Mouse (Mus musculus): Measurements from ENCODE around the gene Fcer2a. TPM values are rescaled to one million over a fixed set of nuclear protein-coding genes. Genes with fewer than 3 reads are reported as not detected.
A peak's percentile ranks its signal among the peaks of the same experiment; 100 is the strongest.

Gene Fcer2a
- polyA plus RNA-seq, 1 experiment from 2014 or later: not detected

GRCm38 (mm10) chr8:3679656-3680055, 14.3 kb downstream of the Fcer2a start:
- TF ChIP-seq CTCF (IDR thresholded peaks at IDR 0.05; ENCODE audit: low read depth): no peak
- Histone ChIP-seq H3K9ac (ENCODE audit: low read depth, low read length) (no peak overlapping the region), H3K9me3 (ENCODE audit: control insufficient read depth) (no peaks in the 10 kb centered on the region), H3K36me3 (ENCODE audit: control insufficient read depth, insufficient read depth) (peaks cover 34% of the 10 kb centered on the region), H3K4me1 (replicated peaks; ENCODE audit: control insufficient read depth, insufficient read depth, low read length) (no peaks in the 10 kb centered on the region), H3K4me2 (replicated peaks; ENCODE audit: low read depth) (no peak overlapping the region), H3K4me3 (ENCODE audit: low read depth, low read length) (no peak overlapping the region), H3K27me3 (replicated peaks; ENCODE audit: control insufficient read depth, insufficient read depth, low read length) (no peaks in the 10 kb centered on the region), H3K27ac (ENCODE audit: low read depth, low read length) (no peak overlapping the region)
- WGBS: 74% methylated on average over 5 of the region's 5 CpGs
- ATAC-seq: no peak

GRCm38 (mm10) chr8:3679236-3679635, 14.7 kb downstream of the Fcer2a start:
- no peak for TF ChIP-seq CTCF (IDR thresholded peaks at IDR 0.05; ENCODE audit: low read depth)
- Histone ChIP-seq H3K27ac (ENCODE audit: low read depth, low read length) (no peak overlapping the region), H3K27me3 (replicated peaks; ENCODE audit: control insufficient read depth, insufficient read depth, low read length) (no peaks in the 10 kb centered on the region), H3K36me3 (ENCODE audit: control insufficient read depth, insufficient read depth) (peaks cover 34% of the 10 kb centered on the region), H3K4me3 (ENCODE audit: low read depth, low read length) (no peak overlapping the region), H3K9ac (ENCODE audit: low read depth, low read length) (no peak overlapping the region), H3K9me3 (ENCODE audit: control insufficient read depth) (no peaks in the 10 kb centered on the region), H3K4me2 (replicated peaks; ENCODE audit: low read depth) (no peak overlapping the region), H3K4me1 (replicated peaks; ENCODE audit: control insufficient read depth, insufficient read depth, low read length) (no peaks in the 10 kb centered on the region)
- no peak for ATAC-seq
- 97% methylated on average over 23 of the region's 23 CpGs for WGBS

GRCm38 (mm10) chr8:3678831-3679230, 15.1 kb downstream of the Fcer2a start:
- peaks cover 34% of the 10 kb centered on the region for H3K36me3 ChIP-seq (ENCODE audit: control insufficient read depth, insufficient read depth)
- H3K9me3 ChIP-seq (ENCODE audit: control insufficient read depth): no peaks in the 10 kb centered on the region
- H3K27me3 ChIP-seq (replicated peaks; ENCODE audit: control insufficient read depth, insufficient read depth, low read length): no peaks in the 10 kb centered on the region
- no peak overlapping the region for H3K4me3 ChIP-seq (ENCODE audit: low read depth, low read length)
- no peak overlapping the region for H3K27ac ChIP-seq (ENCODE audit: low read depth, low read length)
- no peak overlapping the region for H3K4me2 ChIP-seq (replicated peaks; ENCODE audit: low read depth)
- no peak for ATAC-seq
- TF ChIP-seq CTCF (IDR thresholded peaks at IDR 0.05; ENCODE audit: low read depth): no peak
- 97% methylated on average over 23 of the region's 23 CpGs for WGBS
- H3K9ac ChIP-seq (ENCODE audit: low read depth, low read length): no peak overlapping the region
- H3K4me1 ChIP-seq (replicated peaks; ENCODE audit: control insufficient read depth, insufficient read depth, low read length): no peaks in the 10 kb centered on the region

- no peaks in the 10 kb centered on the region for H3K4me1 ChIP-seq (replicated peaks; ENCODE audit: control insufficient read depth, insufficient read depth, low read length)
- peak overlapping the region; percentile 91 for H3K4me3 ChIP-seq (ENCODE audit: low read depth, low read length)
- WGBS: 2% methylated on average over 15 of the region's 15 CpGs
- H3K36me3 ChIP-seq (ENCODE audit: control insufficient read depth, insufficient read depth): peaks cover 31% of the 10 kb centered on the region
- H3K4me2 ChIP-seq (replicated peaks; ENCODE audit: low read depth): peak overlapping the region; percentile 82
- peak overlapping the region; percentile 95 for H3K9ac ChIP-seq (ENCODE audit: low read depth, low read length)
- ATAC-seq: peak; percentile 9; the same call in 1 of the 2 replicates
- H3K27me3 ChIP-seq (replicated peaks; ENCODE audit: control insufficient read depth, insufficient read depth, low read length): no peaks in the 10 kb centered on the region
- no peak for TF ChIP-seq CTCF (IDR thresholded peaks at IDR 0.05; ENCODE audit: low read depth)
- peak overlapping the region; percentile 89 for H3K27ac ChIP-seq (ENCODE audit: low read depth, low read length)
- no peaks in the 10 kb centered on the region for H3K9me3 ChIP-seq (ENCODE audit: control insufficient read depth)
These were observed 16.9 kb downstream of the Fcer2a start for GRCm38 (mm10) chr8:3676993-3677579.

- peak within 1 kb of the TSS; percentile 82 for H3K4me2 ChIP-seq (replicated peaks; ENCODE audit: low read depth)
- TF ChIP-seq CTCF (IDR thresholded peaks at IDR 0.05; ENCODE audit: low read depth): peak; percentile 99
These were observed 17.6 kb downstream of the Fcer2a start, which contains the start of gene Trappc5 for GRCm38 (mm10) chr8:3676131-3676992. Gene Trappc5 (plus strand): TSS chr8:3676299.

GRCm38 (mm10) chr8:3674671-3675070, 19.3 kb downstream of the Fcer2a start:
- no peak for ATAC-seq
- Histone ChIP-seq H3K27me3 (replicated peaks; ENCODE audit: control insufficient read depth, insufficient read depth, low read length) (no peaks in the 10 kb centered on the region), H3K36me3 (ENCODE audit: control insufficient read depth, insufficient read depth) (peaks cover 13% of the 10 kb centered on the region), H3K4me2 (replicated peaks; ENCODE audit: low read depth) (no peak overlapping the region), H3K9me3 (ENCODE audit: control insufficient read depth) (no peaks in the 10 kb centered on the region), H3K4me3 (ENCODE audit: low read depth, low read length) (no peak overlapping the region), H3K27ac (ENCODE audit: low read depth, low read length) (no peak overlapping the region), H3K9ac (ENCODE audit: low read depth, low read length) (no peak overlapping the region), H3K4me1 (replicated peaks; ENCODE audit: control insufficient read depth, insufficient read depth, low read length) (no peaks in the 10 kb centered on the region)
- WGBS: 51% methylated on average over 3 of the region's 3 CpGs
- no peak for TF ChIP-seq CTCF (IDR thresholded peaks at IDR 0.05; ENCODE audit: low read depth)

More at GRCm38 (mm10) chr8:3676131-3676992, 17.6 kb downstream of the Fcer2a start, which contains the start of gene Trappc5:
- H3K4me3 ChIP-seq (ENCODE audit: low read depth, low read length): peak within 1 kb of the TSS; percentile 91
- H3K27ac ChIP-seq (ENCODE audit: low read depth, low read length): peak within 1 kb of the TSS; percentile 89
- under 1% methylated on average over 61 of the region's 61 CpGs for WGBS
- peaks cover 30% of the 10 kb centered on the region for H3K36me3 ChIP-seq (ENCODE audit: control insufficient read depth, insufficient read depth)
- ATAC-seq: peak; percentile 84
- no peaks in the 10 kb centered on the region for H3K27me3 ChIP-seq (replicated peaks; ENCODE audit: control insufficient read depth, insufficient read depth, low read length)
- no peaks in the 10 kb centered on the region for H3K9me3 ChIP-seq (ENCODE audit: control insufficient read depth)
- H3K4me1 ChIP-seq (replicated peaks; ENCODE audit: control insufficient read depth, insufficient read depth, low read length): no peaks in the 10 kb centered on the region
- H3K9ac ChIP-seq (ENCODE audit: low read depth, low read length): peak within 1 kb of the TSS; percentile 95

All from intestine, postnatal 0 days (tissue).